Mouse (Mus musculus): ENCODE results near the gene Cdc40.

GRCm38 (mm10) chr10:40831267-40831666 is 51.8 kb downstream of the Cdc40 start:
- TF ChIP-seq CTCF (IDR thresholded peaks at IDR 0.05; ENCODE audit: low read depth, low read length) (no peak), EP300 (IDR thresholded peaks at IDR 0.05; ENCODE audit: insufficient read depth, low read depth, low read length) (no peak), POLR2A (IDR thresholded peaks at IDR 0.05; ENCODE audit: insufficient read depth, low read length) (no peak)

Data from ES-Bruce4 (cell line).